Mouse (Mus musculus) common myeloid progenitor, adult 5-6 weeks (primary cell): Measurements from ENCODE around the gene Yjefn3. TPM values are rescaled to one million over a fixed set of nuclear protein-coding genes. Genes with fewer than 3 reads are reported as not detected.

Experiments
- ATAC-seq: replicated peaks from 2 replicates; pipeline ENCODE4 v1.8.0; 2016; ENCODE audit warnings: low read depth, mild to moderate bottlenecking, moderate TSS enrichment, inconsistent platforms; ENCODE audit not compliant: poor library complexity, severe bottlenecking
- total RNA-seq: library from RNA; stranded (forward); fragments of 200-1000, 187-1606 nt; gene quantifications from 2 replicates; pipeline ENCODE4 v1.2.3, GENCODE M21; 2017

Yjefn3 gene
- total RNA-seq, 1 experiment from 2014 or later: not detected

DNA sequence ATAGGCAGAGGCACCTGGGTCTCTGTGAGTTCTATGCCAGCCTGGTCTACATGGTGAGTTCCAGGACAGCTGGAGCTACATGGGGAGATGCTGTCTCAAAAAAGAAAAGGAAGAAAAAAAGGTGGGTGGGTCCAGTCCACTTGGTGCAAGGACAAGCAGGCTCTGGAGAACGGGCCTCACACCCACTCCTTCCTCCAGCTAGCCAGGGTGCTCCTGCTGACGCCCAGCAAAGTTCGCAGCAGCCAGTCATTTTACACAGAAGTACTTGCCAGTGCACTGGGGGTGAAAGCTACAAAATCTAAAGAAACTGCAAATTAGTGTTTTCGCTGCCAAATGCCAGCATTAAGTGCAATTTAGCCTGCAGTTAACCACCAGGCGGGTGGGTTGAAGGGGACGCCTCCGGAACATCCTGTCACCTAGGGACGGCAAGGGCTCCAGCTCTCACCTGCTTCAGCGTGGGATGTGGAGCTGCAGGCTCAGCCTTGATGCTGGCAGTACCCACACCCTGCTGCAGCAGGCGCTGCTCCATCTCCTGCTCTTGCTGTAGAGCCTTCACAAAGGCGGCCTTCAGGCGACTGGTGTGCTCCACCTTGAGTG lies 10.1 kb upstream of the Yjefn3 start:
- no peak for ATAC-seq

DNA sequence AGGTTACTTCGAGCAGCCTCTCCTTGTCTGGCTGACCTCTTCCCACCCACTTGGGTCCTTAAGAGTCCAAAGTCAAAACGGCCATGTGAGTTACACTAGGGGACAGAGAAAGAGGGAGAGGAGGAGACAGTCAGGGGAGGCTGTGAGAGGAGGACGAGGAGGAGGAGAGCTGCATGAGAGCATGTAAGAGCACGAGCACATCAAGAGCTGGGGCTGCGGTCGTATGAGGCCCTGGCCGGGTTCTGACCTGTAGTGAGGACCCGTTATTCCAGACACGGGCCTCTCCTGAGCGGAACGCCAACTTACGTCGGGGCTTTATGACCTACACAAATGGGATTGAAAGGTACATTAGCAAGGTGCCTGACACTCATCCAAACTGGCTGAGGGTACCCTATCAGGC lies 9.4 kb upstream of the Yjefn3 start:
- ATAC-seq: no peak

DNA sequence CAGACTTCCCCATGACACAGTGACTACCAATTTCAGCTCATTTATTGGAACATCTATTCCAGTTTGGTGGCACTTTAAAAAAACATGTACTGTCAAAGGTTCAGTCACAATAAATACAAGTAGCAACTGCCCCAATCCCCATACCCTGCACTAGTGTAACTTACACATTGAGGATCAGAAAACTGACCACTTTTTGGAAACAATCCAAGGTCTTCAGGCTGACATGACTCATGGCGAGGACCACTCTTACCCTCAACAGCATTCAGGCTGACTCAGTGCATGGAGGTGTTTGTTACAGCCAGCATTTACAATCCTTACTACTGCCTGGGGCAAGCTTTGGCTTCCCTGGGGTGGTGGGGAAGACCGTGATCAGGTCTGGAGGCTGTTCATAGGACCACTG lies 4.6 kb upstream of the Yjefn3 start:
- no peak for ATAC-seq

DNA sequence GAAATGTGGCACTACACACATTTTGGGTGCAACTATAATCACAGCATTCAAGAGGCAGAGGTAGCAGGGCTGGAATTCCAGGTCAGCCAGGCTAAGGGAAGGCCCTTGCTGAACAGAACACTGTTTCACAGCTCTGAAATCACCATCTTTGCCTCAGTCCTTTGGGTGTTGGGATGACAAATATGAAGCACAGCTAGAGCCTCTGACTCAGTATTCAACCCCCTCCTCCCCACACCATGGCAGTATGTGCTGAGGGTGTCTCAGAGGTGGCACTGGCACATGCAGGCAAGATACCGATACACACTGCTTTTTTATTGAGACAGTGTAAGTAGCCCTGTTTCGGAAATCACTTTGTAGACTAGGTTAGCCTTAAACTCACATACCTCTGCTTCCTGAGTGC lies 3.7 kb upstream of the Yjefn3 start:
- no peak for ATAC-seq

DNA sequence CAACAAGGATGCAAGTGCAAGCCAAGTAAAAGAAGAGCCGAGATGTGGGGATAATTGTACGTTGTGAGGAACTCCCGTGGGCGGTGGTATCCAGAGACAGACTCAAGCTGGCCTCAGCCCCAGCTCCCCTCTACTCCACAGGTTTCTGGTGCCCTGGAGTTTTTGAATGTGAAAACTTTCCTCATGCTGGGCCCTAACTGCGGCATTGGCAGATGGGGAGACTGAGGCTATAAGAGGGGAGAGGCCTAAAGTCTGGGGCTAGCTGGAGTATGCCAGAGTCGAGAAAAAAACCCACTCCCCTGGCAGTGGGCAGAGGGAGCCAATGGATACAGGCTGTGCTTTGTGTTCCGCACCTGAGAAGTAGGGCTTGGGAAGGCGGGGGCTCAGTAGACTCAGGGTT lies 1.6 kb upstream of the Yjefn3 start:
- ATAC-seq: no peak

DNA sequence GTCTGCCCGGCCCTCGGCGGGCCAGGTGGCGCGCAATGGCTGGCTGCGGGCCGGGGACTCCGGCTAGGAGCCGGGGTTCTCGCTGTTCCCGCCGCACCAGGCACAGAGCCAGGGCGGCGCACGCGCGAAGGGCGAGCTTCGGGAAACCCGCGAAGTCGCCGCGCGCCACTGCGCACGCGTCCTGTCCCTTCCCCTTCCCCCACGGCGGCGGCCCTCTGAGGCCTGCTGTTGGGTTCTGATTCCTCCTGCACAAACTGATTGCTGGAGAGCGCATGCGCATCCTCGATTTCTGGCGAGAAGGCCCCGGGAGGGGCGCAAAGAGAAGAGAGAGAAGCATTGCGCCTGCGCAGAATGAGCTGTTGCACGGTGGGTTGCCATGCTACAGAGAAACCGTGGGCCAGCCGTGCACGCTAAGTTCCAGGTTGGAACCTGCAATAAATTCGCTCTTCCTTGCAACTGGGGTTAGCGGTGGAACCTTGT lies 591 bp upstream of the Yjefn3 start:
- peak; percentile 77 for ATAC-seq

DNA sequence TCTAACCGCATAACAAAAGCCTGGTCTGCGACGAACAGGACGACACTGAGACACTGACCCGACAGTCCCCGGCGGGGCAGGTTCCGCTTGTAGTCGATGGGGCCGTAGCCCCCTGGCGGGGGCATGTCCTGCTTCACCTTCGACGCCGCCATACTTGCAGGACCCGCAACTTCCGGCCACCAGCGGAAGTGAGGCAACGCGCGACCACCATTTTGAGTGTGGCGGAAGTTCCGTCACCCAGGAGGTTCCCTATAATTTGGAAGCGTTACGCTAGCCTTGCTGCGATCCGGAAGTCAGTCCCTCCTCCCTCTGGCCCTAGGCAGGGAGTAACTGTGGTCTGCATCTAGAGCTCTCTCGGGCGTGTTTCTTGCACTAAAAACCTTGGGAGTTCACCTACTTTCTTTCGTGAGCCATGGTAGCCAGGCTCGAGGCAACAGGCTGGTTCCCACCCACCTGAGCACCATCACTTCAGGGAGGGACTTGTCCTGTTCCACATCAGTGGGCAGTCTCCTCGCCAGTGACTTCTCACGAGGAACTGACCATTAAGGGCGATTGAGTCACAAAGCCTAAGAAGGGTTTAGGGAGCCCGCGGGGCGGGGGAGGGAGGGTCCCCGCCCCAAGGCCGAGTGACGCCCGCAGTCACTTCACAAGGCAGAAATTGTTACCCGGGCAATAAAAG lies 889 bp downstream of the Yjefn3 start:
- ATAC-seq: peak; percentile 77

DNA sequence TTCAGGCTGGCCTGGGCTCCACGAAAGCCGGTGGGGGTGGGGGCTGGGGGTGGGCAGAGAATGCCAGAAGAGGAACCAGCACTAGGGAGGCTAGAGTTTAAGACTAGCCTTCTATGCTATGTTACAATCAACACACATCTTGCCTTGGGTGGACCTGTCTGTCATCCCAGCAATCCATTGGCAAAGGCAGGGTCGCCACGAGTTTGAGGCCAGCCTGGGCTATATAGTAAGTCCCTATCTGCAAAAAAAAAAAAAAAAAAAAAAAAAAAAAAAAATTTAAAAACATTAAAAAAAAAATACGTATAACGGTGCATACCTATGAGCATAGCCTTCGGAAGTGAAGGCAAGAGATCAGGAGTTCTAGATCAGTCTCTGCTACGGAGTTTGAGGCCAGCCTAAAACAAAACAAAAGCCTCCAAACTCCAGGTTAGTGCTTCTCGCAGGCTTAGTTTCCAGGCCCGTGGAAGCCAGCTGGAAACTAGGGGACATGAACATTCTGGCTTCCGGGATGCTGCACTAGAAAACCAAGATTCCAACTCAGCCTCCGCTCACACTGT lies 1.5 kb downstream of the Yjefn3 start:
- no peak for ATAC-seq

DNA sequence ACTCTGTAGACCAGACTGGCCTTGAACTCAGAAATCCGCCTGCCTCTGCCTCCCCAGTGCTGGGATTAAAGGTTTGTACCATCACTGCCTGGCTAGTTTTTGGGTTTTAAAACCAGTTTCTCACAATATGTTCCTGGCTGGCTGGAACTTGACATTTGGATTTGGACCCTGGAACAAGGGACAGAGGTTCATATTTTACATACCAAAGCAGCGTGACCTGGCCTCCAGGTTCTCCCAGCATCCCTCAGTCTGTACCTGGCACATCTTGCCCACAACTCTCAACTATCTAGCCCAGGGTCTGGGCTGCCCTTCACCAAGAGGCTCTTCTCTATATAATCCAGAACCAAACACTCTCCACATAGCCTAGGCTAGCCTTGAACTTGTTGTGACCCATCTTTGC lies 2.6 kb downstream of the Yjefn3 start:
- no peak for ATAC-seq

DNA sequence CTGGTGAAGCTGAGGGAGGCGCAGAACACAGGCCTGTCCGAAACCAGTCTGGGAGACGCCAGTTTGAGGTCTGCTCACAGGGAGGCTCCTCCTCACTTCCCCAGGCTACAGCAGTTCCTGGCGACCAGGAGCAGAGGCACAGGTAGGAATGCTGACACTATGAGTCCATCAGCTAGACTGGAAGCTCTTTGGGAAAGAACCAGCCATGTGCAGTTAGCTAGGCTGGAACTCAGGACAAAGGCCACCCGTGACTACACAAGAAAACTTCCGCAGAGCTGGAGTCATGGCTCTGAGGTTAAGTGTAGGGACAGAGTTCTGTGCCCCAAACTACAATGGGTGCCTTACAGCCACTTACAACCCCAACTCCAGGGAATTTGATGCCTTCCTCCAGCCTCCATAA lies 4.7 kb downstream of the Yjefn3 start:
- no peak for ATAC-seq

DNA sequence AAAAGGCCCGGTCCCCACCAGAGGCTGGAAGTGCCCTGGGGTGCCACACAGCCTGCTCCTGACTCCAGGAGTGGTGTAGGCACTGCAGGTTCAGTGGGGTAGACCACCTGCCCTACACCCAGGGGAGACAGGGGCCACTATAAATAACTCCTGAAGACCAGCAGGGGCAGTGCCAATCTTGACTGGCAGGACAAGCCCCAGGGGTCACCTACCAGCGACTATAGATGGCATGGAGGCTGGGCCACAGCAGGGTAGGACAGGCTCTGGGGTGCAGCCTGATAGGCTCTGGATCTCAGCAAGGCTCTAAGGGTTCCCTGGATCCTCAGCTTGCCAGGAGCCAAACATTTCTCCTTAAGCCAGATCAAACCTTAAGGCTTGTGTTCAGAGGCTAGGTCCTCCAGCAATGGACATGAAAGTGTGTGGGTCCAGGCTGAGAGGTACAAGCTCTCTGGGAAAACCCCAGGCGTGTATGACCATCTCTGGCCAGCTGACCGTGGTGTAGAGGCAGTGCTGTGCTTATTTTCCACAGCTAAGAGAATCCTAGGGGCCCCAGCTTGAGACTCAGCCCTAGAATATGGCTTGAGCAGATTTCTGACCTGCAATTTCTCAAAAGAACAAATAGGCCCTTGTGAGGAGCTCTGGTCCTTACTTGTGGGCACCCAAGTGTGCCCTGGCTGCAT lies 6.6 kb downstream of the Yjefn3 start:
- ATAC-seq: no peak

DNA sequence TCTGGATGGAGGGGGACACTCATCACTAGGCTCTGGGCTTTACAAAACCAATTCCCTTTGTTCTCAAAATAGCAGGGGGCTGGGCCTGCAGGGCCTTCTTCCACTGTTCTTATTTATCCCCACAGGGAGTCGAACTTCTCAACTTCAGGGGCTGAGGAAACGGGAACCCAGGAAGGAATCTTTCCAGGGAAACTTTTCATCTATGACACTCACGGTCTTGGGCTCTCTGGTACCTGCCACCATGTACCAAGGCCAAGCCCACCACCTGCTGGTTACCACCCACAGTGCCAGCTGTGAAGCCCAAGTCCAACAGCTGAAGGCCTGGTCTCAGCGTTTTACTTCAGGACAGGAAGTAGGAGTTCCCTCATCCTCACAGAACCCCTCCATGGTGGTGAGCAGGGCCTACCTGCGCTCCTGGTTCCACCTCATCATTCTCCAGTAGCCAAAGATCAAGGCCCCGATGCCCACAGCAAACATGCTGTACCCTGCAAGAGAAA lies 7.6 kb downstream of the Yjefn3 start:
- no peak for ATAC-seq

DNA sequence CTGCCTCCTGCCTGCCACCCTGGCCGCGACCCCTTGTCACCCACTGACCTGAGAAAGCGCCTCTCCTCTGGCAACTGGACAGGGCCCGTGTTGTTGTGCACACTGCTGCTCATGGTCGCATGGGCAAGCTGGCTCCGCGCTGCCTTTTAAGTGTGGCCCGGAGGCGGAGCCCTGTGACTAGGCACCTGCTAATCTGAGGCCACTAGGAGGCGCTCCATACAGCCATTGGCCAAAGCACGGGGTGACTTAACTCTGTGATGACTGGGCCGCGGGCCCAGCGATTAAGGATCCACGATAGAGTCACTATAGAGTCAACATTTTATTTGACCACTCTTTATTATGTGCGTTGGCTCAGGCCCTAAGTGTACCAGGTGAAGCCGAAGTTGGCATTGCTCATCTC lies 8.6 kb downstream of the Yjefn3 start:
- peak; percentile 35; the same call in 1 of the 2 replicates for ATAC-seq

DNA sequence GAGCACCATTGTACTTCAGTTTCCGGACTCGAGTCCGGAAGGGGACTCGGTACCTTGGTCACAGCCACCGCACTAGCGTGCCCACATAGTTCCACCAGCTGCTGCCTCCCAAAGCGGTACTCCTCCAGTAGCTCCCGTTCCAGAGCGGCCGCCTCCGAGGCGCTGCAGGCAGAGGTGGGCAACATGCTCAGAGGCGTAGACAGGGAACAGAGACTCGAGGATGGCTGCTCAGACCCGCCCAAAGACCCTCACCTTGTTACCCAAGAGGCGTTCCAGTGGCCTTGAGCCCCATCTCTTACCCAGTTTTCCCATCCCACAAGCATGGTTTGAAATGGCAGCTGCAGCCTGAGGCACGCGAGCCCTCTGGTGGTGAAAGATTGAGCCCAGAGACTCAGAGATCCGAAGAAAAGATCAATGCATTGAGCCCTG lies 11.7 kb downstream of the Yjefn3 start:
- ATAC-seq: no peak

DNA sequence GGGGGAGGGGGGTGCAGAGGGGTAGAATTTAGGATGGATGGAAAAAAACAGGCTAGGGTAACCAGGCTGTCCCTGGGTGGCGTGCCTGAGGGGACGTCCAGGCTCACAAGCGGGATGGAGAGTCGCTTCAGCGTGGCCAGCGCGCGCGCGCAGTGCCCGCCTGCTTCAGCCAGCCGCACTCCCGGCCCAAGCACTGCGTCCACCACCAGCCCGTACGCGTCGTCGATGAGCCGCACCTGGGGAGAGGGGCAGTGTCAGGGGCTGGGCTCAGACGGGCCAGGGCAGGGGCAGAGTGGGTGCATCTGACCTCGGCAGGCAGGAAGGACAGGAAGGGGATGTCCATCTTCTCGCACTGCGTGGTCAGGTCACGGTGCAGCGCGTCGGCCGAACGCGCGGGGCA lies 13.6 kb downstream of the Yjefn3 start:
- no peak for ATAC-seq

DNA sequence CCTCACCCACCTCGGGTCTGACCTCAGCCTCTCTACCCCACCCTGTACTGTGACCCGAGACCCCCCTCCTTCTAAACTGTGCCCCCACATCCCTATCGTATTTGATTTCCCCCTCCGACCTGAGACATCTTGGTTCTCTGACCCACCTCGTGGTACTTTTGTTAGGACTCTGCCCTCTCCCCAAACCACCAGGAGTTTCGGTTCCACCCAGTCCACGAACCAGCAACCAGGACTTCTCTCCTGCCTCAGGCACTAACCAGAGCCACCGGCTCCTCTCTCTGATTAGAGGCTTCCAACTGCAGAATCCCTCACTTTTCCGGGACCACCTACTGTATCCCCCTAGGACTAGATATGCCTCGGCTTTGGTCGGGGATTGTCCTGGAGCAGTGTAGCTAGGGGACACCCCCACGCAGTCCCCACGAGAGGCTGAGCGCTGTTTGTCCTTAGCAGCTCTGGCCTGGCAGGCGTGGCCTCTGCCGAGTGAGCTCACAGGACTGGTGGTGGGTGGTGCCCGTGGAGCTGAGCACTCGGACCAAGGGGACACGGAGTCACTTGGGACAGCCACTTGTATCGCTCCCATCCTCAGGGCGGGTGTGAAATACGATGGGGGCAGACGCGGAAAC lies 14.2 kb downstream of the Yjefn3 start:
- peak; percentile 15; the same call in 1 of the 2 replicates for ATAC-seq

DNA sequence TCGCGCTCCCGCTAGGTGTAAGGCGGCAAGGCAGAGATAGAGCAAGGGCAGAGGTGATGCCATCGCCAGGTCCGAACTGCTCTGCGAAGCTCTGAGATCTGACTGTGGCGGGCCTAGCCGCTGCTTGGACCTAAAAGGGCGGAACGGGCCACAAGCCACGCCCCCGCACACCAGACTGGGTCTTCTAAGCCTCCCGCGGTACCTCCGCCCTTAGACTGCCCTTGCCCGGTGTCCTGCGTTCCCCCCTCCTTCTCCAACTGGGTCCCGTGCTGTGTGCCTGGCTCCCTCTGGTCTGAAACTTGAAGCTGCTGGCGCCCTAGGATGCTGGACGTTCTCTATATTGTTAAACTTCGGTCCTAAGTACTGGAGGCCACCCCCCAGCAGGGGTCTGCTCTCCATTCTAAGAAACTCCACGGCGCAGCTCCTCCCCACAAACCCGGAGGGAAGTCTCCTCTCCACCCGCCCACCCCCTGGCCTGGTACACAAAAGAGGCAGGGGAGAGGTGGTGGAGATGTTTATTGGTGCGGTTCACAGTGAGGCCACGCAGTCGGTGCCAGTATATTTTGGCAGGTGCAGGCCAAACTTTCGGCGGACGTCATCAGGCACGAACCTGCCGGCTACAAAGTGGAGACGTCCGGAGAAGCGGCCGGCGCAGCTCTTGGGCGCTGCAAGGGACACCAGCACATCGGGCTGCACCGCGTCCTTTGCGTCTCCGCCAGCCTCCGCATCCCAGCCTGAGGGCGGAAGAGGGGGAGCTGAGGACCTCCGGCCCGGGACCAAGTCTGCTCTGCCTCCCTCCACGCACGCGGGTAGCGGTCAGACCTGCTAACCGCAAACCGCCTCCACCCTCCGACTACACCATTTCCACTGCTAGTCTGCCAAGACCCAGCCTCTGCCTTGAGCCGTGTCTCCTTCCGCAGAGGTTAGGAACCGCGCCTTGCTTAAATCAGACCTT lies 14.9 kb downstream of the Yjefn3 start, which contains the start of gene Cilp2:
Cilp2 (minus strand) TSS at position 399 of the 955 bp plus-strand sequence.
- ATAC-seq: peak; percentile 30

DNA sequence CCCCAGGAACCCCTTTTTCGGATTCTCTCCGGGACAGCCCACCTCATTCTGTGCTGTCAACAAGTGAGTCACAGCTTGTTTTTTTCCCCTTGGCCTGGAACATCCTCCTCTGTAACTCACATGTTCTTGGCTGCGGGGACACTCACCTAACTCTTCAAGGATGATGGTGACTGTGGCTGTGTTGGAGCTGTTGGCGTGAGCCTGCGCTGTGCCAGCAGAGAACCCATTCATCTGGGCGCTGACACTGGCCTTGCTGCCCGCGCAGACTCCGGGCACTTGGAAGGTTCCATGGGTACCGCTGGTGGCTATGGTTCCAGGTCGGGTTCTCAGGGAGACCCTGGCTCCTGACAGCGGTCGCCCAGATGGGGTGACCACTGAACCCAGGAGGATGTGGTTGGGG lies 18.4 kb downstream of the Yjefn3 start:
- no peak for ATAC-seq
